Mouse (Mus musculus): Measurements from ENCODE around the gene Igf1r. TPM values are rescaled to one million over a fixed set of nuclear protein-coding genes. Genes with fewer than 3 reads are reported as not detected.

Igf1r gene
- polyA plus RNA-seq, 1 experiment = 16.9 TPM

DNA sequence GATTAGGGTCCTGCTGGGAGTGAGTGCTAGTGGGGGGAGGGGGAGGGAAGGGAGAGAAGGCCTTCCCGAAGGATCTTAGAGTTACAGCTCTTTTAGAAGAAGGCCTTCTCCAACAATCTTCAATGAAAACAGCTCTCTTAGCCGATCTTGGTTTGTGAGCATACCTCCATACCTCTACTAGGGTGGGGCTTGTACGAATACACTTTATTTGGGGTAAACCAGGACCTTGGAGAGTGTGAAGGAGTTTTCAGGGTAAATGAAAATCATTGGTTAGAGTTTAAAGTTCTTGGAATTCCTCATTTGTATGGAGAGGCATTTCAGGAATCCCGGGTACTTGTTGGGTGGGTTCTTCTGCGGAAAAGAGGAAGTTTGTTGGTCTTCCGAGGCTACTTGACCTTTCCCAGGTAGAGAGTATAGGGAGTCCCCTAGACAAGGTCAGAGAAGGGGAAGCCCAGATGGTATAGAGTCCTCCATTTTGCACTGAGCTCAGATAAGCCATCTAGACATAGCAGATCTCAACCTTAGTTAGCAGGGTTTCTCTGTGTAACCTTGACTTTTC, 307.0 kb downstream of the Igf1r start:
- Histone ChIP-seq H3K4me1 (ENCODE audit: control insufficient read depth, insufficient read depth, low read length) (no peaks in the 10 kb centered on the region), H3K4me3 (replicated peaks; ENCODE audit: extremely low read depth, low read depth, low read length) (no peak overlapping the region)
- 62% methylated on average over 6 of the region's 6 CpGs for WGBS
- TF ChIP-seq POLR2A (IDR thresholded peaks at IDR 0.05; ENCODE audit: borderline replicate concordance, extremely low read depth, low read depth, low read length) = no peak
- no peak for TF ChIP-seq CTCF (IDR thresholded peaks at IDR 0.05; ENCODE audit: insufficient read depth, low read length)
- no peak for DNase-seq

DNA sequence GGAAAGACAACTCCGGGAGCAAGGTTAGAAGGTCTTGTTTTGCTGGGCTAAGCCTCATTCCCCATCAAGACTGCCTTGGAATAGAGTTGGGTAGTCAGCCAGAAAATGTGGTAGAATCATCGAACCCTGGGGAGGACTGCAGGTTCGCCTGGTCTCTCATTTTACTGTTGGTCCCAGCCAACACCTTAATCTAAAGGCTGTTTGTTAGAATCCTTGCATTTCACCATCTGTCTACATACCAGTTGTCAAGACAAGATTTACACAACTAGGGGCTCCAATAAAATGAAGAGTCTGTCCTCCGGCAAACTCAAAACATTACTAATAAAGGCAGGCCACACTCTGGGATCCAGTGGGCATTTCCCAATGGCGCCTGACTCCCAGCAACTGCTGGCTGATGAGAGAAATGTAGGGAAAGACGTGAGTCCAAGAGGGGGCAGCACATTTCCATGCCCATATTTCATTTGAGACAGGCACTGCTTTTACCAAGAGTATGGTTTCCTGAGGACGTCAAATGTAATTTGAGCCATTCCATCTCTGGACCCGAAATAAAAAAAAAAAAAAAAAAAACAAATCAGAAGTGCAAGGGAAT, 310.1 kb downstream of the Igf1r start:
- 58% methylated on average over 8 of the region's 8 CpGs for WGBS
- no peak for DNase-seq

DNA sequence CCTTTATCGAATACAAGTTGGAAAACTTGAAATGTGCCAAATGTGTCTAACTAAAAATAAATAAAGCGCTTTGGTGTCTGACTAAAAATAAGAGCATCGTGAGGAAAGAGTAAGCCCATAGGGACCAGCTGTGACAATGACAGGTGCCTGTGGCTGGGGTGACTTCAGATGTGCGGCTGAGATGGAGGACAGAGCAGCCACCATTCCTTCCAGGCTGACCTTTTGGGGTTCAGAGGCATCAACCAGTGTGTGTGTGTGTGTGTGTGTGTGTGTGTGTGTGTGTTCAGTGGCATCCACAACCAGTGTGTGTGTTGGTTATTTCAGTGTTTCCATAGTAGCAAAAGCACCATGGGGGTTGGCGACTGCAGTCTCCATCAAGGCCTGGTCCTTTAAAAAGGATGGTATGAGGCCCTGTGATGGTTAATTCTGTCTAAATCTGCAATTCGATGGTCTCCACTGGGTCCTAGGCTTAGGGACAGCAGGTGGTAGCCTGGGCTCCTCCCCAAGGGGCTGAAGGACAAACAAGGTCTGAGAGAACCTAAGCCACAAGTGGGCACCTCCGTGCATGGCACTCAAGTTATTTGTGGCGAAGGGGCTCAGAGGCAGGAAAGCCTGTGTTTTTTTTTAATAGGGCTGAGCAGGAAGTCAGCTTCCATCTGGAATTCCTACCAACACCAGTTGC, 310.9 kb downstream of the Igf1r start:
- TF ChIP-seq POLR2A (IDR thresholded peaks at IDR 0.05; ENCODE audit: borderline replicate concordance, extremely low read depth, low read depth, low read length) = no peak
- no peak for TF ChIP-seq CTCF (IDR thresholded peaks at IDR 0.05; ENCODE audit: insufficient read depth, low read length)
- DNase-seq = no peak
- WGBS = 46% methylated on average over 8 of the region's 8 CpGs
- no peaks in the 10 kb centered on the region for H3K4me1 ChIP-seq (ENCODE audit: control insufficient read depth, insufficient read depth, low read length)
- peak overlapping the region; percentile 27 for H3K4me3 ChIP-seq (replicated peaks; ENCODE audit: extremely low read depth, low read depth, low read length)

More for the DNA sequence above, 310.1 kb downstream of the Igf1r start:
- Histone ChIP-seq H3K4me1 (ENCODE audit: control insufficient read depth, insufficient read depth, low read length) (no peaks in the 10 kb centered on the region), H3K4me3 (replicated peaks; ENCODE audit: extremely low read depth, low read depth, low read length) (no peak overlapping the region)
- TF ChIP-seq POLR2A (IDR thresholded peaks at IDR 0.05; ENCODE audit: borderline replicate concordance, extremely low read depth, low read depth, low read length) = no peak

DNA sequence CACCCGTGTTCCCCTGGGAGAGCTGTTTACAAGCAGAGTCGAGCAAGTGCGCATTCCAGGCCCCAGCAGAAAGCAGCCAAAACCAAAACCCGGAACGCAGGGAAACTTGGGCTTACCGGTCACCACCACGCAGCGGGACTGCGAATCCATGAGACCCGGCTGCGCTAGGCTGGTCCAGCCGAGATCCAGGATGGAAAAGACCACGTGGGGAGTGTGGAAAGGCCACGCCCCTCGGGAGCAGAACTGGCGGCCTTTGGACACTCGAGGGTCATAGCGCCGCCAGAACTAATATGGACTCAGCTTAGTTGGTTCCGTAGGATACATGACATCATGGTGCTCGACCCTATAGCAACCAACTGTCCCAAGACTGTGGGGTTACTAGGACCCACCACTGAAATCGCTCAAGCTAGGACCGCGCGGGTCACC, 311.4 kb downstream of the Igf1r start, which contains the start of gene Pgpep1l:
TSS of gene Pgpep1l (minus strand) at position 206 of the 426 bp plus-strand sequence.
- 13% methylated on average over 25 of the region's 25 CpGs for WGBS
- Histone ChIP-seq H3K4me1 (ENCODE audit: control insufficient read depth, insufficient read depth, low read length) (no peaks in the 10 kb centered on the region), H3K4me3 (replicated peaks; ENCODE audit: extremely low read depth, low read depth, low read length) (peak within 1 kb of the TSS; percentile 27)
- TF ChIP-seq CTCF (IDR thresholded peaks at IDR 0.05; ENCODE audit: insufficient read depth, low read length) = no peak
- 0 out of 2 replicates have a peak, but pooled peaks have one; percentile 7 for TF ChIP-seq POLR2A (IDR thresholded peaks at IDR 0.05; ENCODE audit: borderline replicate concordance, extremely low read depth, low read depth, low read length)
- DNase-seq = peak; percentile 34

DNA sequence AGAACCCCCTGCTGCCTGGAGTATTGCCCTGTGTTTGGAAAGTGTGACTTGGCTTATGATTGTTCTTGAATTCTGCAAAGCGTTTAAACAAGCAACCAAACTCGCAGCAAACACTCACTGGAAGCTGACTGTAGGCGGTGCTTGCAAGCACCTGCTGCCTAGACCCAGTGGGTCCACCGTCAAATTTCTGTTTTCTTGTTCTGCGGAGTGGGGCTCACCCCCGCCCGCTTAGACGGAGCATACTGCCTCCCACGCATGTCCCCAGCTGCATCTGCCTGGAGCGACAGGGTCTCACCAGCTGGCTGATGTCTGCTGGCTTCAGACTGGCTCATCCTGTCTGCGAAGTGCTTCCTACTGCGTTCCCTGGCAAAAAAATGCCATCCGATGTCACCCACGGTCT, 311.9 kb downstream of the Igf1r start:
- TF ChIP-seq CTCF (IDR thresholded peaks at IDR 0.05; ENCODE audit: insufficient read depth, low read length) = no peak
- no peak for TF ChIP-seq POLR2A (IDR thresholded peaks at IDR 0.05; ENCODE audit: borderline replicate concordance, extremely low read depth, low read depth, low read length)
- 6% methylated on average over 14 of the region's 14 CpGs for WGBS
- DNase-seq = peak; percentile 14
- Histone ChIP-seq H3K4me1 (ENCODE audit: control insufficient read depth, insufficient read depth, low read length) (no peaks in the 10 kb centered on the region), H3K4me3 (replicated peaks; ENCODE audit: extremely low read depth, low read depth, low read length) (no peak overlapping the region)

DNA sequence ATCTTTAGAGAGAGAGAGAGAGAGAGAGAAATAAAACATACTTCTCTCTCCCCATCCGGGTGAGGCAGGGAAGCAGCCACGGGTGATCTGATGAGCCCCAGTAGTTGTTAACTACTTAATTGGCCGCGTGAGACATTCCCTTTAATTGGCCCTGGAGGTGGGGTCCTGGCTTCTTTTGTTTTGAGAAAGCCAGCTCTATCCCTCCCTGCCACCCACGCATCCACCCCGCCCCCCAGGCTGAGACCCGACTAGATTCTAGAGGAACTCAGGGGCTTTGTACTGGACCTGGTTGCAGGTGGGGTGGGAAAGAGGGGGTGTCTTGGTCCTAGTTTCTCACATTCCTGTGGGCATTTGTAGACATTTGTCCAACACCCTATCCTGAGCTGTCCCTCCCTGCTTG, 312.8 kb downstream of the Igf1r start:
- no peak for TF ChIP-seq POLR2A (IDR thresholded peaks at IDR 0.05; ENCODE audit: borderline replicate concordance, extremely low read depth, low read depth, low read length)
- DNase-seq = no peak
- 61% methylated on average over 7 of the region's 7 CpGs for WGBS
- Histone ChIP-seq H3K4me1 (ENCODE audit: control insufficient read depth, insufficient read depth, low read length) (no peaks in the 10 kb centered on the region), H3K4me3 (replicated peaks; ENCODE audit: extremely low read depth, low read depth, low read length) (no peak overlapping the region)

DNA sequence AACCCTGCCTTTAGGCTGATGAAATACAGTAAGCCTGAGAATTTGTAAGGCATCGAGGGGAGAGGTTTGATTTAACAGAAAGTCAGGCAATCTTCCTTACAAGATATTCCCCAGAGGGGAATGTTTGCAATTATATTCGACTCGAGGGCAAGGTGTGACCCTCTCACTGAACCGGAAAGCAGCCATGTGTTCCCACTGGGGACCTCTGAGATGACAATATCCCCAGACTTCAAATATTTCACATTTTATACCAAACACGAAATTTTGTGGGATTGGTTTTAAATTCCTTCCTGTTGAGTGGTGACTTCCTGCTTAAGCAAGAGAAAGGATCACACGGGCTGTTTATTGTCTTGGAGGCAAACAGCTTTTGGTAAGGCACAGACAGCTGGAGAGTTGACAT, 314.1 kb downstream of the Igf1r start:
- DNase-seq = no peak
- Histone ChIP-seq H3K4me1 (ENCODE audit: control insufficient read depth, insufficient read depth, low read length) (no peaks in the 10 kb centered on the region), H3K4me3 (replicated peaks; ENCODE audit: extremely low read depth, low read depth, low read length) (no peak overlapping the region)
- WGBS = 16% methylated on average over 6 of the region's 6 CpGs
- TF ChIP-seq POLR2A (IDR thresholded peaks at IDR 0.05; ENCODE audit: borderline replicate concordance, extremely low read depth, low read depth, low read length) (no peak), CTCF (IDR thresholded peaks at IDR 0.05; ENCODE audit: insufficient read depth, low read length) (no peak)

DNA sequence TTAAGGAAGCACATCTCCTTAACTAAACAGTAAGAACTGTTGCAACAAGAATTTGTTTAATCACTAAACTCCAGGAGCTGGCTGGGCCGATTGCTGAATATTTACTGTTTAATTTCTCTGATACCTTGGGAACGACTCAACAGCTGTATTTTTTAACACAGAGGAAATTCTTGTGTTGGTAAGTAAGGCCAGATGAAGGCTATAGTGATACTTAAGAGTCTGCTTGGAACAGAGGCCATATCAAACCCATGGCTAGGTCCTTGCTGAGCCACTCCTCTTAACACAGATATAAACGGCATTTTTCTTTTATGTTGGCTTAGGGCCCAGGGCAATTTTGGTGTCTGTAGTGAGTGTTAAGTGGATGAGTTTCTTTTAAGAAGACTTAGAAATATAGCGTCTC, 317.9 kb downstream of the Igf1r start:
- Histone ChIP-seq H3K4me1 (ENCODE audit: control insufficient read depth, insufficient read depth, low read length) (no peaks in the 10 kb centered on the region), H3K4me3 (replicated peaks; ENCODE audit: extremely low read depth, low read depth, low read length) (no peak overlapping the region)
- WGBS = 39% methylated on average over 4 of the region's 4 CpGs
- no peak for DNase-seq
- TF ChIP-seq CTCF (IDR thresholded peaks at IDR 0.05; ENCODE audit: insufficient read depth, low read length) (no peak), POLR2A (IDR thresholded peaks at IDR 0.05; ENCODE audit: borderline replicate concordance, extremely low read depth, low read depth, low read length) (no peak)

DNA sequence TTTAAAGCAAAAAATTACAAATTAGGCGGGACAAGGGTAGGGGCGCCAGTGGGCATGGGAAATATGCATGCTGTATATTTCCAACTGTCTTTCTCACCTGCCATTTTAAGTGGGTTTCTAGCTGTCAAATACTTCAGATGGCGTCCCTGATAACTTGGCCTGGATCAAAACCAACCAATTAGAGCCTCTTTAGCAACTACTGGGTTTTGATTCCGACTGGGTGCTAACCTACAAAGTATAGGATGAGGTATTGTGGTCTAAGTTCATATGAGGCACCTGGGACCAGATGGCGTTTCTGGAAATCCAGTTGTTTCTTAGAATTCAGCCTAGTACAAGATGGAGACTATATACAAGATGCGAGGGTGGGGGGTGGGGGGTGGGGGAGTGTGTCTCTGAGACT, 319.2 kb downstream of the Igf1r start:
- no peak for TF ChIP-seq CTCF (IDR thresholded peaks at IDR 0.05; ENCODE audit: insufficient read depth, low read length)
- no peak for TF ChIP-seq POLR2A (IDR thresholded peaks at IDR 0.05; ENCODE audit: borderline replicate concordance, extremely low read depth, low read depth, low read length)
- WGBS = 90% methylated on average over 6 of the region's 6 CpGs
- Histone ChIP-seq H3K4me3 (replicated peaks; ENCODE audit: extremely low read depth, low read depth, low read length) (no peak overlapping the region), H3K4me1 (ENCODE audit: control insufficient read depth, insufficient read depth, low read length) (no peaks in the 10 kb centered on the region; the same call in 1 of the 2 replicates)
- DNase-seq = no peak

DNA sequence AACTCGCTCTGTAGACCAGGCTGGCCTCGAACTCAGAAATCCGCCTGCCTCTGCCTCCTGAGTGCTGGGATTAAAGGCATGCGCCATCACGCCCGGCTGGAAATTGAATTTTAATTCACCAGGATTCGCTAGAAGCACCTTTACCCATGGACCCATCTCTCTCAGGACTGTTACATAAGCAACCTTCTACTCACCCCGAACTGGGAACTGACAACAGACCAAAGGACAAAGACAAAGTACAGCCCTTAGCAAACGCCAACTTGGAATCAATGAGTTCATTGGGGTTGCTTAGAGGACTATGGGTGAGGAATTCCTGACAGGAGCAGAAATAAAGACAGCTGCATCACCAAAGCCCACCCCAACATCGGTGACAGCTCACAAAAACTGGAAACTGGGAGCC, 320.0 kb downstream of the Igf1r start:
- H3K4me1 ChIP-seq (ENCODE audit: control insufficient read depth, insufficient read depth, low read length) = no peaks in the 10 kb centered on the region; the same call in 1 of the 2 replicates
- H3K4me3 ChIP-seq (replicated peaks; ENCODE audit: extremely low read depth, low read depth, low read length) = no peak overlapping the region
- 91% methylated on average over 10 of the region's 10 CpGs for WGBS
- no peak for TF ChIP-seq POLR2A (IDR thresholded peaks at IDR 0.05; ENCODE audit: borderline replicate concordance, extremely low read depth, low read depth, low read length)
- no peak for TF ChIP-seq CTCF (IDR thresholded peaks at IDR 0.05; ENCODE audit: insufficient read depth, low read length)
- no peak for DNase-seq

Measured in lung, adult 2 months (tissue).